ENCODE assay signal across 23 mouse cellular contexts in the genomic region with DNA sequence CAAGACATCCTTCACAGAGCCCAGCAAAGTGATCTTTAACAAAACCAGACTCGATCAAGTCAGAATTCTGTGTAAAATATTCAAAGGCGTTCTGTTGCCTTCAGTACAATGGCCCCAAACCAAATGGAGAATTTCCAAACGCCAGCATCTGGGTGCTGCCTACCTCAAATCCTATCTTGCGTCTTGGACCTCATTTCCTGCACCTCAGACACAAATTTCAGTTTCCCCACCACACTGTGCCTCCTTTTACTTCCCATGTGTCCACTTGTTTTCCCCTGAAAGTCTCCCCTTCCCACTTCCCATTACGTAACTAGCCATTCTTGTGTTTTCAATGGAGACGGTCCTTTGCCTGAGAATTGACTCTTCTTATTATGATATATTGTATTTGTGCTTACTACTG. TPM values are rescaled to one million over a fixed set of nuclear protein-coding genes. Genes with fewer than 3 reads are reported as not detected.
DNase-seq lines count a peak whose midpoint lies in the region; ATAC-seq and TF ChIP-seq lines count a peak whose summit lies in the region.
"Had no signal": no experiment of that assay in that cellular context is flagged by ENCODE, and none has a peak within 500 bp of the region (broad histone marks: within the 10 kb centered on the region; RNA-seq: fewer than 3 reads in every experiment).

No protein-coding gene starts in this region.

- H3K9ac ChIP-seq in hindbrain, embryonic 14.5 days = no peak overlapping the region
- H3K9ac ChIP-seq in hindbrain, embryonic 13.5 days = no peak overlapping the region
- H3K9ac ChIP-seq in liver, embryonic 14.5 days (replicated peaks) = no peak overlapping the region
- no peak overlapping the region for H3K9ac ChIP-seq in liver, postnatal 0 days (replicated peaks)
- H3K9ac ChIP-seq: limb, embryonic 13.5 days had no signal

- TF ChIP-seq POLR2A in myocyte (IDR thresholded peaks at IDR 0.05; ENCODE audit: insufficient read length, low read depth) = no peak

- H3K36me3 ChIP-seq in hindbrain, embryonic 14.5 days (replicated peaks; ENCODE audit: control insufficient read depth, insufficient read depth) = peaks cover 24% of the 10 kb centered on the region
- peaks cover 20% of the 10 kb centered on the region for H3K36me3 ChIP-seq in hindbrain, embryonic 13.5 days
- H3K36me3 ChIP-seq in liver, embryonic 14.5 days (replicated peaks; ENCODE audit: control insufficient read depth, insufficient read depth, low read depth) = peaks cover 17% of the 10 kb centered on the region
- peaks cover 26% of the 10 kb centered on the region for H3K36me3 ChIP-seq in liver, postnatal 0 days (replicated peaks; ENCODE audit: insufficient read depth, low read length)
- peaks cover 5% of the 10 kb centered on the region for H3K36me3 ChIP-seq in myocyte (ENCODE audit: control insufficient read depth, insufficient read depth)

- WGBS in hindbrain, embryonic 14.5 days = 90% methylated on average over 6 of the region's 6 CpGs
- 90% methylated on average over 6 of the region's 6 CpGs for WGBS in hindbrain, embryonic 13.5 days
- WGBS in liver, embryonic 14.5 days (ENCODE audit: insufficient replicate concordance) = 81% methylated on average over 6 of the region's 6 CpGs
- WGBS in liver, postnatal 0 days (ENCODE audit: insufficient replicate concordance) = 83% methylated on average over 6 of the region's 6 CpGs

- no peak for ATAC-seq in hindbrain, embryonic 14.5 days (ENCODE audit: low FRiP score)
- ATAC-seq in hindbrain, embryonic 13.5 days (ENCODE audit: low FRiP score) = no peak
- ATAC-seq in liver, embryonic 14.5 days (ENCODE audit: insufficient read depth) = no peak
- no peak for ATAC-seq in liver, postnatal 0 days

- TF ChIP-seq CTCF in liver, embryonic 14.5 days (IDR thresholded peaks at IDR 0.05; ENCODE audit: low read depth) = no peak
- TF ChIP-seq CTCF in liver, postnatal 0 days (IDR thresholded peaks at IDR 0.05; ENCODE audit: low read depth) = no peak

- no peak overlapping the region for H3K27ac ChIP-seq in hindbrain, embryonic 14.5 days
- no peak overlapping the region for H3K27ac ChIP-seq in hindbrain, embryonic 13.5 days
- H3K27ac ChIP-seq in liver, embryonic 14.5 days = peak overlapping the region; percentile 17
- H3K27ac ChIP-seq in liver, postnatal 0 days (ENCODE audit: low read depth) = no peak overlapping the region
- H3K27ac ChIP-seq: forebrain, embryonic 13.5 days; macrophage had no signal

- H3K27me3 ChIP-seq in hindbrain, embryonic 14.5 days (ENCODE audit: control insufficient read depth, insufficient read depth, low read length) = no peaks in the 10 kb centered on the region
- H3K27me3 ChIP-seq in hindbrain, embryonic 13.5 days = no peaks in the 10 kb centered on the region
- no peaks in the 10 kb centered on the region for H3K27me3 ChIP-seq in liver, embryonic 14.5 days (ENCODE audit: control insufficient read depth, insufficient read depth, low read length)
- no peaks in the 10 kb centered on the region for H3K27me3 ChIP-seq in liver, postnatal 0 days (ENCODE audit: insufficient read depth, low read length)
- no peaks in the 10 kb centered on the region for H3K27me3 ChIP-seq in myocyte (ENCODE audit: control insufficient read depth, insufficient read depth, insufficient read length)
- H3K27me3 ChIP-seq: forebrain, embryonic 13.5 days; limb, embryonic 13.5 days; Patski had no signal

- H3K79me2 ChIP-seq in myocyte (ENCODE audit: control insufficient read depth, insufficient read depth) = peaks cover 21% of the 10 kb centered on the region

- DNase-seq in cerebellum, adult 9-11 months = peak; percentile 45
- DNase-seq in cerebellum, adult 9-10 months = no peak
- no peak for DNase-seq in hindbrain, embryonic 14.5 days (ENCODE audit: low spot score)
- no peak for DNase-seq in liver, embryonic 14.5 days (ENCODE audit: low read depth in 3 of 3, low spot score in 3 of 3)
- no peak for DNase-seq in liver, postnatal 0 days
- no peak for DNase-seq in cerebellum, adult 11 months
- DNase-seq: adrenal gland, postnatal 10 days; cerebellum, postnatal 14 days; gastrocnemius, postnatal 14 days; heart, postnatal 14 days; kidney, adult 9 months; lung, adult 2 months; lung, postnatal 10 days; right cerebral cortex, adult 18-20 months; spleen, adult 18-20 months had no signal

- TF ChIP-seq EP300 in liver, embryonic 14.5 days (IDR thresholded peaks at IDR 0.05; ENCODE audit: low read depth) = no peak
- no peak for TF ChIP-seq EP300 in liver, postnatal 0 days (IDR thresholded peaks at IDR 0.05; ENCODE audit: low read depth)

- H3K4me3 ChIP-seq in hindbrain, embryonic 14.5 days (replicated peaks; ENCODE audit: low read length) = no peak overlapping the region
- H3K4me3 ChIP-seq in hindbrain, embryonic 13.5 days = no peak overlapping the region
- no peak overlapping the region for H3K4me3 ChIP-seq in liver, embryonic 14.5 days (ENCODE audit: insufficient read depth in 1 of 2, low read depth in 2 of 2, low read length in 2 of 2)
- no peak overlapping the region for H3K4me3 ChIP-seq in liver, postnatal 0 days (ENCODE audit: low read depth, low read length)
- peak overlapping the region; percentile 65 for H3K4me3 ChIP-seq in myocyte

- H3K4me2 ChIP-seq in hindbrain, embryonic 14.5 days (replicated peaks) = peak overlapping the region; percentile 77; the same call in 1 of the 2 replicates
- H3K4me2 ChIP-seq in hindbrain, embryonic 13.5 days = no peak overlapping the region
- H3K4me2 ChIP-seq in liver, embryonic 14.5 days (ENCODE audit: low read depth) = peak overlapping the region; percentile 81; the same call in 1 of the 2 replicates
- no peak overlapping the region for H3K4me2 ChIP-seq in liver, postnatal 0 days (ENCODE audit: low read depth, low read length)
- H3K4me2 ChIP-seq in myocyte (ENCODE audit: low read depth) = no peak overlapping the region

- H3ac ChIP-seq in myocyte (ENCODE audit: control insufficient read depth, insufficient read length) = no peak overlapping the region

- H3K4me1 ChIP-seq in hindbrain, embryonic 14.5 days (replicated peaks; ENCODE audit: control insufficient read depth, insufficient read depth, low read length) = peaks cover 15% of the 10 kb centered on the region
- H3K4me1 ChIP-seq in hindbrain, embryonic 13.5 days (replicated peaks) = peaks cover 28% of the 10 kb centered on the region
- H3K4me1 ChIP-seq in liver, embryonic 14.5 days (replicated peaks; ENCODE audit: control insufficient read depth in 2 of 2, insufficient read depth in 2 of 2, low read length in 1 of 2) = peaks cover 11 to 13% of the 10 kb centered on the region in 2 experiments
- peaks cover 25% of the 10 kb centered on the region for H3K4me1 ChIP-seq in liver, postnatal 0 days (ENCODE audit: insufficient read depth)

- H3K9me3 ChIP-seq in hindbrain, embryonic 14.5 days (ENCODE audit: control insufficient read depth, low read length) = no peaks in the 10 kb centered on the region
- no peaks in the 10 kb centered on the region for H3K9me3 ChIP-seq in hindbrain, embryonic 13.5 days
- H3K9me3 ChIP-seq in liver, embryonic 14.5 days (ENCODE audit: control insufficient read depth, low read length) = no peaks in the 10 kb centered on the region
- no peaks in the 10 kb centered on the region for H3K9me3 ChIP-seq in liver, postnatal 0 days (ENCODE audit: low read length)
- H3K9me3 ChIP-seq: forebrain, embryonic 13.5 days; hindbrain, embryonic 12.5 days; limb, embryonic 13.5 days; midbrain, embryonic 15.5 days had no signal

RNA-seq across cellular contexts. Expression of a gene that starts 1.1 kb away (rescaled TPM):
- 17.4 and 17.9 TPM in 2 replicates for polyA plus RNA-seq in hindbrain, embryonic 14.5 days (2014; fragmentation: Nextera tagmentation; extraction: Ambion mirVana)
- polyA plus RNA-seq in hindbrain, embryonic 13.5 days (2015; fragmentation: Nextera tagmentation; extraction: Ambion mirVana) = 31.4 and 36.6 TPM in 2 replicates
- 11.8 and 13.8 TPM in 2 replicates for polyA plus RNA-seq in liver, embryonic 14.5 days (2012; rRNA removed)
- polyA plus RNA-seq in liver, embryonic 14.5 days (2014; fragmentation: Nextera tagmentation; extraction: Ambion mirVana) = 8.0 and 8.3 TPM in 2 replicates
- polyA plus RNA-seq in liver, postnatal 0 days (2015; fragmentation: Nextera tagmentation; extraction: Ambion mirVana) = 4.5 and 6.3 TPM in 2 replicates
- 6.5 TPM for polyA plus RNA-seq in myocyte (2012; fragmentation: generic; extraction: Trizol)

RNA-seq across cellular contexts. Expression of a gene that starts 13.6 kb away (rescaled TPM):
- 24.0 and 25.6 TPM in 2 replicates for polyA plus RNA-seq in hindbrain, embryonic 14.5 days (2014; fragmentation: Nextera tagmentation; extraction: Ambion mirVana)
- 19.1 and 21.6 TPM in 2 replicates for polyA plus RNA-seq in hindbrain, embryonic 13.5 days (2015; fragmentation: Nextera tagmentation; extraction: Ambion mirVana)
- polyA plus RNA-seq in liver, embryonic 14.5 days (2012; rRNA removed) = 13.0 and 17.3 TPM in 2 replicates
- polyA plus RNA-seq in liver, embryonic 14.5 days (2014; fragmentation: Nextera tagmentation; extraction: Ambion mirVana) = 7.4 and 8.9 TPM in 2 replicates
- 10.1 and 11.4 TPM in 2 replicates for polyA plus RNA-seq in liver, postnatal 0 days (2015; fragmentation: Nextera tagmentation; extraction: Ambion mirVana)
- polyA plus RNA-seq in myocyte (2012; fragmentation: generic; extraction: Trizol) = 18.1 TPM

RNA-seq across cellular contexts. Expression of a gene that starts 18.1 kb away (rescaled TPM):
- 21.7 and 24.4 TPM in 2 replicates for polyA plus RNA-seq in hindbrain, embryonic 14.5 days (2014; fragmentation: Nextera tagmentation; extraction: Ambion mirVana)
- polyA plus RNA-seq in hindbrain, embryonic 13.5 days (2015; fragmentation: Nextera tagmentation; extraction: Ambion mirVana) = 18.0 and 20.1 TPM in 2 replicates
- 35.6 and 41.6 TPM in 2 replicates for polyA plus RNA-seq in liver, embryonic 14.5 days (2012; rRNA removed)
- polyA plus RNA-seq in liver, embryonic 14.5 days (2014; fragmentation: Nextera tagmentation; extraction: Ambion mirVana) = 10.6 and 11.1 TPM in 2 replicates
- 4.2 TPM in 2 replicates for polyA plus RNA-seq in liver, postnatal 0 days (2015; fragmentation: Nextera tagmentation; extraction: Ambion mirVana)
- 0.10 TPM for polyA plus RNA-seq in myocyte (2012; fragmentation: generic; extraction: Trizol)
- polyA plus RNA-seq: macrophage had no signal

RNA-seq across cellular contexts. Expression of a gene that starts 19.3 kb away (rescaled TPM):
- polyA plus RNA-seq in hindbrain, embryonic 14.5 days (2014; fragmentation: Nextera tagmentation; extraction: Ambion mirVana) = 34.6 and 36.1 TPM in 2 replicates
- polyA plus RNA-seq in hindbrain, embryonic 13.5 days (2015; fragmentation: Nextera tagmentation; extraction: Ambion mirVana) = 37.0 and 40.4 TPM in 2 replicates
- polyA plus RNA-seq in liver, embryonic 14.5 days (2012; rRNA removed) = 16.4 and 19.5 TPM in 2 replicates
- polyA plus RNA-seq in liver, embryonic 14.5 days (2014; fragmentation: Nextera tagmentation; extraction: Ambion mirVana) = 18.8 and 20.2 TPM in 2 replicates
- 19.0 and 19.4 TPM in 2 replicates for polyA plus RNA-seq in liver, postnatal 0 days (2015; fragmentation: Nextera tagmentation; extraction: Ambion mirVana)
- polyA plus RNA-seq in myocyte (2012; fragmentation: generic; extraction: Trizol) = 26.3 TPM

RNA-seq across cellular contexts. Expression of a gene that starts 28.0 kb away (rescaled TPM):
- polyA plus RNA-seq in hindbrain, embryonic 14.5 days (2014; fragmentation: Nextera tagmentation; extraction: Ambion mirVana) = 102 and 107 TPM in 2 replicates
- polyA plus RNA-seq in hindbrain, embryonic 13.5 days (2015; fragmentation: Nextera tagmentation; extraction: Ambion mirVana) = 145 and 151 TPM in 2 replicates
- polyA plus RNA-seq in liver, embryonic 14.5 days (2012; rRNA removed) = 177 and 217 TPM in 2 replicates
- polyA plus RNA-seq in liver, embryonic 14.5 days (2014; fragmentation: Nextera tagmentation; extraction: Ambion mirVana) = 168 and 190 TPM in 2 replicates
- 152 and 164 TPM in 2 replicates for polyA plus RNA-seq in liver, postnatal 0 days (2015; fragmentation: Nextera tagmentation; extraction: Ambion mirVana)
- 123 TPM for polyA plus RNA-seq in myocyte (2012; fragmentation: generic; extraction: Trizol)

Comparison
In these comparisons a context has a peak if more than half of its experiments do, and no peak if none do; other contexts are left out.
1. H3K4me2 ChIP-seq: peak in hindbrain, embryonic 14.5 days (single experiment) and liver, embryonic 14.5 days (single experiment); none in hindbrain, embryonic 13.5 days (single experiment), liver, postnatal 0 days (single experiment) and myocyte (single experiment).